ENCODE assay signal across 11 mouse cellular contexts in genomic region chr2:45787732-45788390, GRCm38 (mm10).
DNase-seq lines count a peak whose midpoint lies in the region; ATAC-seq lines count a peak whose summit lies in the region.
"Had no signal": no experiment of that assay in that cellular context is flagged by ENCODE, and none has a peak within 500 bp of the region (broad histone marks: within the 10 kb centered on the region; RNA-seq: fewer than 3 reads in every experiment).

No protein-coding gene starts in this region.

- H3K36me3 ChIP-seq in lung, embryonic 16.5 days (ENCODE audit: control insufficient read depth, insufficient read depth, low read length) = no peaks in the 10 kb centered on the region
- H3K36me3 ChIP-seq in embryonic facial prominence, embryonic 13.5 days = no peaks in the 10 kb centered on the region
- no peaks in the 10 kb centered on the region for H3K36me3 ChIP-seq in stomach, embryonic 15.5 days

- H3K4me3 ChIP-seq in lung, embryonic 16.5 days (ENCODE audit: low read length) = peak overlapping the region; percentile 11; the same call in 1 of the 2 replicates
- H3K4me3 ChIP-seq in embryonic facial prominence, embryonic 13.5 days = no peak overlapping the region
- H3K4me3 ChIP-seq in stomach, embryonic 15.5 days (replicated peaks) = no peak overlapping the region

- H3K9ac ChIP-seq in lung, embryonic 16.5 days (ENCODE audit: low read length) = 0 out of 2 replicates have a peak overlapping the region, but pooled peaks have one; percentile 25
- H3K9ac ChIP-seq in embryonic facial prominence, embryonic 13.5 days = no peak overlapping the region
- no peak overlapping the region for H3K9ac ChIP-seq in stomach, embryonic 15.5 days

- peak overlapping the region; percentile 40 for H3K4me2 ChIP-seq in lung, embryonic 16.5 days (ENCODE audit: low read depth, low read length)
- H3K4me2 ChIP-seq in embryonic facial prominence, embryonic 13.5 days = peak overlapping the region; percentile 31
- peak overlapping the region; percentile 21; the same call in 1 of the 2 replicates for H3K4me2 ChIP-seq in stomach, embryonic 15.5 days

- DNase-seq in embryo, embryonic 10 days (ENCODE audit: low spot score) = peak; percentile 31
- no peak for DNase-seq in embryo, embryonic 9.5 days (ENCODE audit: extremely low spot score)
- no peak for DNase-seq in lung, adult 18-20 months
- DNase-seq in frontal cortex, postnatal 36 days (ENCODE audit: low spot score in 2 of 2) = no peak
- DNase-seq: layer of hippocampus, adult 9-11 months; lung, postnatal 36 days; midbrain, embryonic 14.5 days had no signal

- H3K27me3 ChIP-seq in lung, embryonic 16.5 days (ENCODE audit: control insufficient read depth, insufficient read depth, low read depth, low read length) = no peaks in the 10 kb centered on the region
- no peaks in the 10 kb centered on the region for H3K27me3 ChIP-seq in embryonic facial prominence, embryonic 13.5 days
- no peaks in the 10 kb centered on the region for H3K27me3 ChIP-seq in stomach, embryonic 15.5 days (replicated peaks)

- WGBS in lung, embryonic 16.5 days = 28% methylated on average over 16 of the region's 16 CpGs
- WGBS in embryonic facial prominence, embryonic 13.5 days = 47% methylated on average over 16 of the region's 16 CpGs
- 36% methylated on average over 16 of the region's 16 CpGs for WGBS in stomach, embryonic 15.5 days

- peaks cover 2% of the 10 kb centered on the region; the same call in 1 of the 2 replicates for H3K4me1 ChIP-seq in lung, embryonic 16.5 days (replicated peaks; ENCODE audit: control insufficient read depth, insufficient read depth, low read length)
- H3K4me1 ChIP-seq in embryonic facial prominence, embryonic 13.5 days = 0 out of 2 replicates have a peak, but pooled peaks cover 7% of the 10 kb centered on the region
- H3K4me1 ChIP-seq in stomach, embryonic 15.5 days = no peaks in the 10 kb centered on the region; the same call in 1 of the 2 replicates

- no peak overlapping the region for H3K27ac ChIP-seq in lung, embryonic 16.5 days (ENCODE audit: low read length)
- H3K27ac ChIP-seq in embryonic facial prominence, embryonic 13.5 days = no peak overlapping the region
- H3K27ac ChIP-seq in stomach, embryonic 15.5 days = no peak overlapping the region

- H3K9me3 ChIP-seq in lung, embryonic 16.5 days (ENCODE audit: control insufficient read depth, low read length) = no peaks in the 10 kb centered on the region
- no peaks in the 10 kb centered on the region for H3K9me3 ChIP-seq in embryonic facial prominence, embryonic 13.5 days
- H3K9me3 ChIP-seq in stomach, embryonic 15.5 days = no peaks in the 10 kb centered on the region

- no peak for ATAC-seq in lung, embryonic 16.5 days (ENCODE audit: low read depth)
- no peak for ATAC-seq in embryonic facial prominence, embryonic 13.5 days (ENCODE audit: insufficient number of reproducible peaks, insufficient read depth, low FRiP score, low TSS enrichment, low read depth)
- no peak for ATAC-seq in stomach, embryonic 15.5 days (ENCODE audit: insufficient read depth, low FRiP score, low read depth)
- no peak for ATAC-seq in CD4-positive, CD25-positive, alpha-beta regulatory T cell, adult 4 months
